ENCODE assay signal across 7 mouse cellular contexts in genomic region chr11:87461780-87462460, GRCm38 (mm10). TPM values are rescaled to one million over a fixed set of nuclear protein-coding genes. Genes with fewer than 3 reads are reported as not detected.
DNase-seq lines count a peak whose midpoint lies in the region; ATAC-seq and TF ChIP-seq lines count a peak whose summit lies in the region.
"Not testable (repeated sequence)": the region's sequence is repeated elsewhere in the genome, so short reads cannot be mapped to it uniquely, and the experiment has no call there.

No protein-coding gene starts in this region.

- H3K9me3 ChIP-seq in embryonic facial prominence, embryonic 13.5 days; limb, embryonic 11.5 days (ENCODE audit: control insufficient read depth, low read length); midbrain, embryonic 13.5 days: not testable (repeated sequence)

- under 1% methylated on average over 26 of the region's 58 CpGs for WGBS in embryonic facial prominence, embryonic 13.5 days
- WGBS in limb, embryonic 11.5 days, result 0% methylated on average over 22 of the region's 58 CpGs
- 0% methylated on average over 27 of the region's 58 CpGs for WGBS in midbrain, embryonic 13.5 days
- under 1% methylated on average over 21 of the region's 58 CpGs for WGBS in small intestine, adult 2 months

- peak overlapping the region; percentile 41 for H3K4me3 ChIP-seq in embryonic facial prominence, embryonic 13.5 days
- H3K4me3 ChIP-seq in limb, embryonic 11.5 days (ENCODE audit: low read depth, low read length), result not testable (repeated sequence)
- peak overlapping the region; percentile 27 for H3K4me3 ChIP-seq in midbrain, embryonic 13.5 days (replicated peaks)
- H3K4me3 ChIP-seq in small intestine, adult 2 months (ENCODE audit: low read depth, low read length), result peak overlapping the region; percentile 20

- not testable (repeated sequence) for H3K36me3 ChIP-seq in embryonic facial prominence, embryonic 13.5 days; limb, embryonic 11.5 days (ENCODE audit: control insufficient read depth, insufficient read depth, low read length); midbrain, embryonic 13.5 days; small intestine, adult 2 months (ENCODE audit: control insufficient read depth, insufficient read depth, low read length)

- not testable (repeated sequence) for H3K4me1 ChIP-seq in embryonic facial prominence, embryonic 13.5 days; limb, embryonic 11.5 days (ENCODE audit: control insufficient read depth, insufficient read depth, low read length); midbrain, embryonic 13.5 days (replicated peaks); small intestine, adult 2 months (ENCODE audit: control insufficient read depth, insufficient read depth, insufficient read length, low read length)

- not testable (repeated sequence) for H3K27me3 ChIP-seq in embryonic facial prominence, embryonic 13.5 days; limb, embryonic 11.5 days (ENCODE audit: control insufficient read depth, insufficient read depth, low read length); midbrain, embryonic 13.5 days; small intestine, adult 2 months (ENCODE audit: control insufficient read depth, insufficient read depth, low read length)

- TF ChIP-seq CTCF in small intestine, adult 2 months (IDR thresholded peaks at IDR 0.05; ENCODE audit: extremely low read depth, insufficient read length, insufficient replicate concordance, low read depth, low read length), result not testable (repeated sequence)

- H3K27ac ChIP-seq in embryonic facial prominence, embryonic 13.5 days, result peak overlapping the region; percentile 33; the same call in 1 of the 2 replicates
- 0 out of 2 replicates have a peak overlapping the region, but pooled peaks have one; percentile 21 for H3K27ac ChIP-seq in limb, embryonic 11.5 days (replicated peaks; ENCODE audit: low read depth, low read length)
- not testable (repeated sequence) for H3K27ac ChIP-seq in midbrain, embryonic 13.5 days; small intestine, adult 2 months (ENCODE audit: insufficient read depth, low read depth, low read length)

- peak overlapping the region; percentile 58 for H3K4me2 ChIP-seq in embryonic facial prominence, embryonic 13.5 days
- peak overlapping the region; percentile 39 for H3K4me2 ChIP-seq in limb, embryonic 11.5 days (ENCODE audit: low read depth, severe bottlenecking)
- H3K4me2 ChIP-seq in midbrain, embryonic 13.5 days (replicated peaks), result peak overlapping the region; percentile 46

- not testable (repeated sequence) for TF ChIP-seq POLR2A in small intestine, adult 2 months (IDR thresholded peaks at IDR 0.05; ENCODE audit: low read depth, low read length)

- 0 out of 2 replicates have a peak overlapping the region, but pooled peaks have one; percentile 46 for H3K9ac ChIP-seq in embryonic facial prominence, embryonic 13.5 days
- not testable (repeated sequence) for H3K9ac ChIP-seq in limb, embryonic 11.5 days (ENCODE audit: low read length); midbrain, embryonic 13.5 days (replicated peaks)

- ATAC-seq in embryonic facial prominence, embryonic 13.5 days (ENCODE audit: insufficient number of reproducible peaks, insufficient read depth, low FRiP score, low TSS enrichment, low read depth), result peak; percentile 96
- ATAC-seq in limb, embryonic 11.5 days (ENCODE audit: insufficient number of reproducible peaks, low FRiP score, low TSS enrichment, low read depth), result peak; percentile 99
- peak; percentile 99 for ATAC-seq in midbrain, embryonic 13.5 days

- DNase-seq in adrenal gland, postnatal 10 days, result peak; percentile 87
- DNase-seq in heart, adult 18-20 months, result peak; percentile 86 to 94
- DNase-seq in kidney, adult 18-20 months, result peak; percentile 83
- DNase-seq in limb, embryonic 11.5 days (ENCODE audit: low spot score), result peak; percentile 79

RNA-seq across cellular contexts. Expression of gene Tex14, which starts 57.1 kb away (rescaled TPM):
- under 1 TPM; 0.58 to 0.90 TPM for total RNA-seq in adrenal gland, postnatal 10 days (2021)
- 0.04 and 0.26 TPM in 2 replicates for polyA plus RNA-seq in embryonic facial prominence, embryonic 13.5 days (2015; fragmentation: Nextera tagmentation; extraction: Ambion mirVana)
- total RNA-seq in heart, adult 18-20 months (2021), result under 1 TPM; 0.07 to 0.15 TPM
- 0.13 and 0.60 TPM in 2 replicates for polyA plus RNA-seq in limb, embryonic 11.5 days (2014; fragmentation: Nextera tagmentation; extraction: Ambion mirVana)
- 0.19 and 0.38 TPM in 2 replicates for polyA plus RNA-seq in midbrain, embryonic 13.5 days (2015; fragmentation: Nextera tagmentation; extraction: Ambion mirVana)
- polyA plus RNA-seq in small intestine, adult 2 months (2012; rRNA removed), result 0.19 TPM in 1 of 2 replicates, not detected in the other

RNA-seq across cellular contexts. Expression of gene Rad51c, which starts 57.2 kb away (rescaled TPM):
- 1 to 10 TPM; 3.2 to 3.3 TPM for total RNA-seq in adrenal gland, postnatal 10 days (2021)
- polyA plus RNA-seq in embryonic facial prominence, embryonic 13.5 days (2015; fragmentation: Nextera tagmentation; extraction: Ambion mirVana), result 8.2 and 9.3 TPM in 2 replicates
- 1 to 10 TPM; 1.8 to 1.9 TPM for total RNA-seq in heart, adult 18-20 months (2021)
- 14.3 and 14.5 TPM in 2 replicates for polyA plus RNA-seq in limb, embryonic 11.5 days (2014; fragmentation: Nextera tagmentation; extraction: Ambion mirVana)
- 5.9 and 6.3 TPM in 2 replicates for polyA plus RNA-seq in midbrain, embryonic 13.5 days (2015; fragmentation: Nextera tagmentation; extraction: Ambion mirVana)
- polyA plus RNA-seq in small intestine, adult 2 months (2012; rRNA removed), result 0.05 and 0.37 TPM in 2 replicates
